Mouse (Mus musculus) heart, postnatal 10 days (tissue): ENCODE results near the gene Usp44. TPM values are rescaled to one million over a fixed set of nuclear protein-coding genes. Genes with fewer than 3 reads are reported as not detected.
A peak's percentile ranks its signal among the peaks of the same experiment; 100 is the strongest.
"Not testable (repeated sequence)": the region's sequence is repeated elsewhere in the genome, so short reads cannot be mapped to it uniquely, and the experiment has no call there.

Experiments
- DNase-seq, 2 experiments: peaks; one replicate each; pipeline ENCODE4 v3.0.0; 2021
- intact Hi-C: fragments of 180-260 bp; cut with DNase I; formaldehyde crosslinking; loops from one replicate; pipeline ENCODE4 v1.15.1; 2025
- total RNA-seq, 2 experiments: library from RNA; stranded (reverse); gene quantifications; 2 replicates each; pipeline ENCODE4 v1.2.3; 2021

The Usp44 gene
- not detected for total RNA-seq

- intact Hi-C loops, result no loop called here
- peak in 1 of 2 experiments; percentile 7 for DNase-seq
These were observed at the start of gene Usp44 for GRCm38 (mm10) chr10:93830931-93831729. Gene Usp44 (plus strand): TSS chr10:93831555.

- DNase-seq, result no peak
- intact Hi-C loops, result loop anchor here (1.0 kb wide), 1 partner anchor 9 kb away; no protein-coding TSS in a partner anchor
These were observed 47.9 kb upstream of the Usp44 start for GRCm38 (mm10) chr10:93783216-93784013.

GRCm38 (mm10) chr10:93799711-93800362, 31.5 kb upstream of the Usp44 start:
- intact Hi-C loops, result no loop called here
- no peak for DNase-seq

- intact Hi-C loops, result no loop called here
- peak in 1 of 2 experiments; percentile 24 for DNase-seq
These were observed 31.0 kb upstream of the Usp44 start for GRCm38 (mm10) chr10:93800363-93800722.

- intact Hi-C loops, result no loop called here
- no peak for DNase-seq
These were observed 30.5 kb upstream of the Usp44 start for GRCm38 (mm10) chr10:93800895-93801294.

- DNase-seq, result peak in 1 of 2 experiments; percentile 25
- intact Hi-C loops, result no loop called here
These were observed 28.2 kb upstream of the Usp44 start for GRCm38 (mm10) chr10:93803199-93803598.

GRCm38 (mm10) chr10:93809438-93809837, 21.9 kb upstream of the Usp44 start:
- intact Hi-C loops, DNase-seq: not testable (repeated sequence)

GRCm38 (mm10) chr10:93810590-93811185, 20.7 kb upstream of the Usp44 start:
- DNase-seq, result no peak
- intact Hi-C loops, result loop anchor here (10.0 kb wide), 1 partner anchor 326 kb away; the partner anchor contains the start of gene Hal

GRCm38 (mm10) chr10:93812098-93812497, 19.3 kb upstream of the Usp44 start:
- DNase-seq, result no peak
- intact Hi-C loops, result loop anchor here (2.0 to 10.0 kb wide), 2 partner anchors 201 to 327 kb away; partner anchors contain the start of gene Hal

- peak; percentile 83 to 89 for DNase-seq
- intact Hi-C loops, result loop anchor here (1.0 to 10.0 kb wide), 3 partner anchors 202 to 328 kb away; partner anchors contain the start of gene Hal
These were observed 18.5 kb upstream of the Usp44 start for GRCm38 (mm10) chr10:93812774-93813415.

- peak in 1 of 2 experiments; percentile 31 for DNase-seq
- intact Hi-C loops, result loop anchor here (1.0 to 10.0 kb wide), 3 partner anchors 203 to 329 kb away; partner anchors contain the start of gene Hal
These were observed 17.6 kb upstream of the Usp44 start for GRCm38 (mm10) chr10:93813755-93814154.

- intact Hi-C loops, result loop anchor here (2.0 to 10.0 kb wide), 3 partner anchors 150 to 334 kb away; partner anchors contain the start of gene Hal
These were observed 12.7 kb upstream of the Usp44 start for GRCm38 (mm10) chr10:93818661-93819060.

GRCm38 (mm10) chr10:93829898-93830831, 1.2 kb upstream of the Usp44 start:
- intact Hi-C loops, result no loop called here
- no peak for DNase-seq

More at GRCm38 (mm10) chr10:93818661-93819060, 12.7 kb upstream of the Usp44 start:
- peak; percentile 71 to 85 for DNase-seq

- intact Hi-C loops, result no loop called here
- no peak for DNase-seq
These were observed 597 bp downstream of the Usp44 start for GRCm38 (mm10) chr10:93831730-93832574.

- no peak for DNase-seq
- intact Hi-C loops, result no loop called here
These were observed 1.5 kb downstream of the Usp44 start for GRCm38 (mm10) chr10:93832811-93833210.

- no peak for DNase-seq
- intact Hi-C loops, result no loop called here
These were observed 2.0 kb downstream of the Usp44 start for GRCm38 (mm10) chr10:93833370-93833698.

- peak; percentile 64 to 69 for DNase-seq
These were observed 2.5 kb downstream of the Usp44 start for GRCm38 (mm10) chr10:93833699-93834393.

More at GRCm38 (mm10) chr10:93833699-93834393, 2.5 kb downstream of the Usp44 start:
- intact Hi-C loops, result no loop called here
